Mouse (Mus musculus): Measurements from ENCODE around the gene 1700018F24Rik.
"Not testable (repeated sequence)": the region's sequence is repeated elsewhere in the genome, so short reads cannot be mapped to it uniquely, and the experiment has no call there.

Gene 1700018F24Rik

GRCm38 (mm10) chr5:145081866-145082613 lies 39.2 kb downstream of the 1700018F24Rik start:
- no peak for DNase-seq (ENCODE audit: low read depth)

- not testable (repeated sequence) for DNase-seq (ENCODE audit: low read depth)
These were observed 40.4 kb downstream of the 1700018F24Rik start for GRCm38 (mm10) chr5:145083201-145083600.

- peak; percentile 94 for DNase-seq (ENCODE audit: low read depth)
These were observed 41.1 kb downstream of the 1700018F24Rik start, which contains the start of the genes Arpc1a and Kpna7 for GRCm38 (mm10) chr5:145083632-145084451. Gene Arpc1a (plus strand): TSS chr5:145083830. Gene Kpna7 (minus strand): TSS chr5:145084030.

- no peak for DNase-seq (ENCODE audit: low read depth)
These were observed 42.0 kb downstream of the 1700018F24Rik start for GRCm38 (mm10) chr5:145084822-145085221.

- DNase-seq (ENCODE audit: low read depth): no peak
These were observed 45.4 kb downstream of the 1700018F24Rik start for GRCm38 (mm10) chr5:145088186-145088585.

GRCm38 (mm10) chr5:145089878-145090277 lies 47.1 kb downstream of the 1700018F24Rik start:
- DNase-seq (ENCODE audit: low read depth): no peak
